Mouse (Mus musculus): Measurements from ENCODE around the gene R3hdm1.

- TF ChIP-seq POLR2AphosphoS2 (IDR thresholded peaks at IDR 0.05; ENCODE audit: low read depth, low read length): no peak
- TF ChIP-seq RAD21 (IDR thresholded peaks at IDR 0.05; ENCODE audit: low read depth, low read length): no peak
- TF ChIP-seq E2F4 (IDR thresholded peaks at IDR 0.05; ENCODE audit: insufficient replicate concordance, low read depth, low read length): no peak
- TF ChIP-seq KAT2A (IDR thresholded peaks at IDR 0.05; ENCODE audit: insufficient replicate concordance, low read length): no peak
- no peak for TF ChIP-seq RCOR1 (conservative IDR thresholded peaks at IDR 0.05; ENCODE audit: low read depth, low read length)
- no peak for TF ChIP-seq NRF1 (IDR thresholded peaks at IDR 0.05; ENCODE audit: low read depth, low read length)
- no peak for TF ChIP-seq SMC3 (IDR thresholded peaks at IDR 0.05; ENCODE audit: low read depth, low read length)
- no peak for TF ChIP-seq POLR2A (IDR thresholded peaks at IDR 0.05; ENCODE audit: low read depth, low read length)
- TF ChIP-seq IRF4 (IDR thresholded peaks at IDR 0.05; ENCODE audit: low read depth, low read length): no peak
- no peak for TF ChIP-seq CTCF (conservative IDR thresholded peaks at IDR 0.05 in 1 of 2, IDR thresholded peaks at IDR 0.05 in 1 of 2; ENCODE audit: low read depth in 2 of 2, low read length in 2 of 2)
Observed at GRCm38 (mm10) chr1:128275908-128276307, 172.8 kb downstream of the R3hdm1 start.
